Mouse (Mus musculus): ENCODE measurements around the gene Cdh13.

DNA sequence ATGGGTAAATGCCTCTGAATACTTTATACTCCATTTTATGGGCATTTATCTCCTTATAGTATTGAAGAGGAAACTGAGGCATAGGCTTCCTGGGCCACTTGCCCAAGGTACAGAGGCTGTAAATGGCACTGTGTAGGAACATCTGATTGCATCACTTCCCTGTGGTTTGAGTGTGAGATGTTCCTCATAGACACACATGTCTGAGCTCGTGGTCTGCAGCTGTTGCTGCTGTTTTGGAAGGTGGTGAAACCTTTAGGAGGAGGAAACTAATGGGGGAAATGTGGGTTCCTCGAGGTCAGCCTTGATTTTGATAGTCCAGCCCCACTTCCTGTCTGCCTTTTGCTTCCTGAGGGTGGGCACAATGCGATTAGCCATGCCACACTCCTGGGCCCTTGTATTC, 105.9 kb downstream of the Cdh13 start:
- TF ChIP-seq CTCF (IDR thresholded peaks at IDR 0.05; ENCODE audit: insufficient read depth, low read length) (no peak), POLR2A (IDR thresholded peaks at IDR 0.05; ENCODE audit: borderline replicate concordance, extremely low read depth, low read depth, low read length) (no peak)
